Mouse (Mus musculus) intestine, postnatal 0 days (tissue): Measurements from ENCODE around the gene Usb1. TPM values are rescaled to one million over a fixed set of nuclear protein-coding genes. Genes with fewer than 3 reads are reported as not detected.
A peak's percentile ranks its signal among the peaks of the same experiment; 100 is the strongest.
"Not testable (repeated sequence)": the region's sequence is repeated elsewhere in the genome, so short reads cannot be mapped to it uniquely, and the experiment has no call there.

Experiments used
- ATAC-seq: fragments of 200-750 bp; cut with Nextera tagmentation; 2 replicates; pipeline ENCODE4 v1.8.0; 2017; ENCODE audit warnings: mild to moderate bottlenecking, moderate TSS enrichment, moderate library complexity
- H3K27ac ChIP-seq: fragments of 300-500 bp; sonication (generic); 2 replicates; pipeline ENCODE4 v1.5.1; 2014; ENCODE audit warnings: mild to moderate bottlenecking, low read depth, low read length, moderate library complexity
- H3K27me3 ChIP-seq: fragments of 300-500 bp; sonication (generic); replicated peaks from 2 replicates; pipeline ENCODE4 v1.6.1; 2014; ENCODE audit warnings: low read length, mixed read lengths; ENCODE audit not compliant: control insufficient read depth, insufficient read depth
- H3K36me3 ChIP-seq: fragments of 300-500 bp; sonication (generic); 2 replicates; pipeline ENCODE4 v1.6.1; 2014; ENCODE audit warnings: mild to moderate bottlenecking, moderate library complexity; ENCODE audit not compliant: control insufficient read depth, insufficient read depth
- H3K4me1 ChIP-seq: fragments of 300-500 bp; sonication (generic); replicated peaks from 2 replicates; pipeline ENCODE4 v1.6.1; 2014; ENCODE audit warnings: antibody characterized with exemption, low read length, mixed read lengths; ENCODE audit not compliant: control insufficient read depth, insufficient read depth
- H3K4me2 ChIP-seq: fragments of 300-500 bp; sonication (generic); replicated peaks from 2 replicates; pipeline ENCODE4 v1.6.1; 2014; ENCODE audit warnings: low read depth, mild to moderate bottlenecking, moderate library complexity
- H3K4me3 ChIP-seq: fragments of 300-500 bp; sonication (generic); 2 replicates; pipeline ENCODE4 v1.5.1; 2014; ENCODE audit warnings: low read depth, low read length
- H3K9ac ChIP-seq: fragments of 300-500 bp; sonication (generic); 2 replicates; pipeline ENCODE4 v1.6.1; 2014; ENCODE audit warnings: mild to moderate bottlenecking, low read depth, low read length
- H3K9me3 ChIP-seq: fragments of 300-500 bp; sonication (generic); 2 replicates; pipeline ENCODE4 v1.6.1; 2016; ENCODE audit warnings: mixed run types; ENCODE audit not compliant: control insufficient read depth
- CTCF ChIP-seq: sonication (generic); IDR thresholded peaks from 2 replicates; pipeline ENCODE4 v1.5.1; 2016; ENCODE audit warnings: low read depth, mild to moderate bottlenecking, control low read depth, antibody characterized with exemption, moderate library complexity
- WGBS: fragments of 180-500 bp; shearing (Covaris S2); extraction: QIAGEN DNeasy Blood & Tissue Kit; methylation state at CpG from one replicate; pipeline ENCODE4 v1.1.7; 2014; 5-methylcytosine and 5-hydroxymethylcytosine counted together
- polyA plus RNA-seq: library from polyadenylated mRNA; unstranded; fragments of >200 nt; fragmentation: Nextera tagmentation; extraction: Ambion mirVana; gene quantifications from 2 replicates; pipeline ENCODE4 v1.2.1, GENCODE M21; 2015

Usb1 gene
- polyA plus RNA-seq, 1 experiment from 2014 or later = 22.3 TPM

- H3K36me3 ChIP-seq = peaks cover 5% of the 10 kb centered on the region; the same call in 1 of the 2 replicates
- no peak overlapping the region for H3K4me2 ChIP-seq
- TF ChIP-seq CTCF = no peak
- no peak overlapping the region for H3K4me3 ChIP-seq
- 67% methylated on average over 12 of the region's 12 CpGs for WGBS
- H3K27ac ChIP-seq = no peak overlapping the region
- H3K9ac ChIP-seq = no peak overlapping the region
- H3K9me3 ChIP-seq = no peaks in the 10 kb centered on the region
- ATAC-seq = no peak
- no peaks in the 10 kb centered on the region for H3K27me3 ChIP-seq
- H3K4me1 ChIP-seq = no peaks in the 10 kb centered on the region; the same call in 1 of the 2 replicates
Measured at GRCm38 (mm10) chr8:95376309-95376999, 44.4 kb downstream of the Usb1 start.

- Histone ChIP-seq H3K36me3 (peaks cover 5% of the 10 kb centered on the region; the same call in 1 of the 2 replicates), H3K4me1 (no peaks in the 10 kb centered on the region; the same call in 1 of the 2 replicates), H3K4me3 (no peak overlapping the region), H3K9me3 (no peaks in the 10 kb centered on the region), H3K27ac (peak overlapping the region; percentile 62; the same call in 1 of the 2 replicates), H3K9ac (no peak overlapping the region), H3K4me2 (no peak overlapping the region), H3K27me3 (no peaks in the 10 kb centered on the region)
- no peak for TF ChIP-seq CTCF
- no peak for ATAC-seq
- 65% methylated on average over 4 of the region's 4 CpGs for WGBS
Measured at GRCm38 (mm10) chr8:95377101-95377500, 45.0 kb downstream of the Usb1 start.

GRCm38 (mm10) chr8:95377863-95378291 is 45.8 kb downstream of the Usb1 start:
- peak overlapping the region; percentile 62; the same call in 1 of the 2 replicates for H3K27ac ChIP-seq
- no peak for TF ChIP-seq CTCF
- ATAC-seq = peak; percentile 71
- no peaks in the 10 kb centered on the region for H3K27me3 ChIP-seq
- H3K4me2 ChIP-seq = peak overlapping the region; percentile 3; the same call in 1 of the 2 replicates
- no peak overlapping the region for H3K9ac ChIP-seq
- H3K36me3 ChIP-seq = no peaks in the 10 kb centered on the region
- no peak overlapping the region for H3K4me3 ChIP-seq
- H3K4me1 ChIP-seq = no peaks in the 10 kb centered on the region; the same call in 1 of the 2 replicates
- no peaks in the 10 kb centered on the region for H3K9me3 ChIP-seq
- WGBS = 6% methylated on average over 7 of the region's 7 CpGs

GRCm38 (mm10) chr8:95378928-95379327 is 46.8 kb downstream of the Usb1 start:
- not testable (repeated sequence) for ATAC-seq, H3K4me1 ChIP-seq
- 93% methylated on average over 11 of the region's 11 CpGs for WGBS

GRCm38 (mm10) chr8:95380953-95381352 is 48.9 kb downstream of the Usb1 start:
- H3K27me3 ChIP-seq = no peaks in the 10 kb centered on the region
- no peak overlapping the region for H3K4me2 ChIP-seq
- H3K9me3 ChIP-seq = no peaks in the 10 kb centered on the region
- no peak for TF ChIP-seq CTCF
- H3K4me3 ChIP-seq = no peak overlapping the region
- H3K9ac ChIP-seq = no peak overlapping the region
- no peaks in the 10 kb centered on the region; the same call in 1 of the 2 replicates for H3K4me1 ChIP-seq
- H3K36me3 ChIP-seq = no peaks in the 10 kb centered on the region
- no peak for ATAC-seq
- no peak overlapping the region for H3K27ac ChIP-seq

More at GRCm38 (mm10) chr8:95378928-95379327, 46.8 kb downstream of the Usb1 start:
- not testable (repeated sequence) for H3K9ac ChIP-seq, H3K4me2 ChIP-seq, H3K27me3 ChIP-seq, H3K4me3 ChIP-seq, H3K36me3 ChIP-seq, H3K27ac ChIP-seq, H3K9me3 ChIP-seq

GRCm38 (mm10) chr8:95381595-95381994 is 49.5 kb downstream of the Usb1 start:
- Histone ChIP-seq H3K27ac (no peak overlapping the region), H3K9me3 (no peaks in the 10 kb centered on the region), H3K4me3 (no peak overlapping the region), H3K4me2 (no peak overlapping the region), H3K27me3 (no peaks in the 10 kb centered on the region), H3K9ac (no peak overlapping the region), H3K4me1 (no peaks in the 10 kb centered on the region; the same call in 1 of the 2 replicates), H3K36me3 (no peaks in the 10 kb centered on the region)
- WGBS = 85% methylated on average over 3 of the region's 3 CpGs
- no peak for TF ChIP-seq CTCF
- no peak for ATAC-seq
